Mouse (Mus musculus) thymus, postnatal 14 days (tissue): ENCODE measurements around the gene Miga1.
A peak's percentile ranks its signal among the peaks of the same experiment; 100 is the strongest.

ENCODE experiments used
- DNase-seq: peaks from one replicate; pipeline ENCODE4 v3.0.0; 2021

Gene Miga1

DNA sequence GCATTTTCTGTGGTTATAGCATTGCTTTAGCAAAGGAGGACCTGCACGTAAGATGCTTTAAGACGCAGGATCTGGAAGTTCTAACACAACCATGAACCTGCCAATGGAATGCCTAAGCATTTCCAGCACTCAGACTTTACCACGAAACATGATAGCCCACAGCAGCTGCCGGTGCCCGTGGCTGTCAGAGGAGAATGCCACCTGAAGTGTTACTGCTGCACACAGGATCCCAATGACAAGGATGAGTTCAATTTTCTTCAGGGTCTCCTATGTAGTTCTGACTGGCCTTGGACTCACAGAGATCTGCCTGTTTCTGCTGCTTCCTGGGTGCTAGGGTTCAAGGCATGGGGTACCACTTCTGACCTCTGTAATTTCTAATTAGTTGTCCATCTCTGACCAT, 55.4 kb downstream of the Miga1 start:
- DNase-seq = no peak

DNA sequence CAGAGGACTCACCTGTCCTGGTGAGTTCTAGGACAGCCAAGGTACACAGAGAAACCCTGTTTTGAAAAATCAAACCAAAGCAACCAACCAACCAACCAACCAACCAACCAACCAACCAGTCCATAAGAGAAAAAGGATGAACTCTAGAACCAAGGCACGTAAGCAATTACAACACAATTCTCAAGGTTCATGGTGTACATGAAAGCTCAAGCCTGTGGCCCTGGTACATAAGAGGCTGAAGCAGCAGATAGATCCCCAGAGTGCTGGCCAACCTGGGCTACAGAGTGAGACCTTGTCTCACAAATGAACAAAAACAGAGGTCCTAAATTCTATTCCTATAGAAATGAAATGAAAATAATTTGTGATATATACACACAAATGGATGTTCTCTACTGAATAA, 55.9 kb downstream of the Miga1 start:
- DNase-seq = no peak

DNA sequence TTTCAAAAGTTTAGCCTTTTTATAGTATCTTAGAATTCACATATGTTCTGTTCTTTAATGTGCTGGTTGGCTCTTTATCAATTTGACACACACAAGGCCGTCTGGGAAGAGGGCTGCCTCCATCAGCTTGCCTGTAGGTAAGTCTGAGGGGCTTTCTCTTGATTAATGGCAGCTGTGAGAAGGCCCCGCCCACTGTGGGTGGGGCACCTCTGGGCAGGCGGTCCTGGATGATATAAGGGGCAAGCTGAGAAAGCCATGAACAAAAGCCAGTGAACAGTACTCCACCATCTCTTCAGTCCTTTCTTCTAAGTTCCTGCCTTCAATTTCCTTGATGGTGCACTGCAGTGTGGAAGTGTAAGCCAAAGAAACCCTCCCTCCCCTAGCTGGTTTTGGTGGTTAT, 58.1 kb downstream of the Miga1 start:
- no peak for DNase-seq

DNA sequence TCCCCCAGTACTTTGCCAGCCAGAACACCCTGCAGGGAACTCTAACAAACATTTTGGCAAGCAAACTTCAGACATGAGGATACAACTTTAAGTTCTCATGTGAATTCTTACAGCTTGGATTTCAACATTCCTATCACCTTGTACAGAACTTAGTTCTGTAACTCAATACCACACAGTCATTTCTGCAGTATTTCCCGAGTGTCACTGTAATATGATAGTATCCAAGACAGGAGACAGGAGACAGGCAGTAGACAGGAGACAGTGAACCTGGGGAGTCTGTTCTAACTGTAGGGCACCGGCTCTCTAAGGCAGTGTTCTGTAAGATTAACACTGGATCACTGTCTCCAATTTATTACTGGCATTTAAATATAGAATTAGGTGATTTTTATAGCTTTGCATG, 61.8 kb downstream of the Miga1 start:
- no peak for DNase-seq

DNA sequence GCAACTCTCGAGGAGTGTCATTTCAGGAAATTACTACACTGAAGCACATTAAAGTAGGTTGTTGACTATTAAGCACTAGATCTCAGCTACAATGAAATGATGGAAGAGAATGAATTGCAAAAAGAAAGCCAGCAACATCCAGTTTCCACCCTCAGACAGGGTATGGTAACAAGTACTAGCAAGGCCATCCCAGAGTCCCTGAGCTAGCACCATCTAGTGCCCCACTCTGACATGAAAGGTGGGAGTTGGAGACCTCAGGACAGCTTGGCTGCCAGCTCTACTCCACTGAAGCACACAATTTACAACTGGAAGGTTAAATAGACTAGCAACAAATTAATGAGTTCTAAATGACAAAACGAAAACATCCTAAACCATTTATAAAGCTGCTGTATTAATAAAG, 62.3 kb downstream of the Miga1 start:
- DNase-seq = no peak

DNA sequence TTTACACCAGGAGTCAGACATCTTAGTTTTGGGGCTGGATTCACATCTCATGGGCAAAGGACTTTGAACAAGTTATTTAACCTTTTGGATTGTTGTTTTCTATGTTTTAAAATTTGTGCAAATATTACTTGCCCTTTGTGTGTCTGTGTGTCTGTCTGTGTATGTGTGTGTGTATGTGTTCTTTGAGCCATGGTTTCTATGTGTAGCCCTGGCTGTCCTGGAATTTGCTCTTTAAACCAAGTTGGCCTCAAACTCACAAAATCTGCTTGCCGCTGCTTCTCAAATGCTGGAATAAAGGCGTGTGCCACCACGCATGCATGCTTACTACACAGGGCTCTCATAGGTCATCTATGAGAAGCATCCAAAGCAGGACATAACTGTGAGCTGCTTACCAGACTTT, 63.3 kb downstream of the Miga1 start:
- DNase-seq = no peak

DNA sequence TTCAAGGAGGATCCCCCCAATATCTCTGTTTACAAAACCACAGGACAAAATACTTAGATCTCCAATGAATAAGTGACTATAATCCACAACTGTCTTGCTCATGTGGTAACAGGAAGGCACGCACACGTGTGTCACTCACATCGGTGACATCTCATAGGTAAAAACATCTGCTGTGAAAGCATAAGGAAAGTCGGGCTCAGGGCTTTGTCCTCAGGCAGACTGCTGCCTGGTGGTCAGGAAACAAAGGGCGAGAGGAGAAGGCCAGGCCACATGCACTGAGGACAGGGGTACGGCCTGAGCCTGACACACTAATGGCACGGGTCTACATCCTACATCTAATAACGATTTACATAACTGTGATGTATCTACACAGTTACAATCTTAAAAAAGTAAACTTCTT, 65.2 kb downstream of the Miga1 start:
- DNase-seq = no peak

DNA sequence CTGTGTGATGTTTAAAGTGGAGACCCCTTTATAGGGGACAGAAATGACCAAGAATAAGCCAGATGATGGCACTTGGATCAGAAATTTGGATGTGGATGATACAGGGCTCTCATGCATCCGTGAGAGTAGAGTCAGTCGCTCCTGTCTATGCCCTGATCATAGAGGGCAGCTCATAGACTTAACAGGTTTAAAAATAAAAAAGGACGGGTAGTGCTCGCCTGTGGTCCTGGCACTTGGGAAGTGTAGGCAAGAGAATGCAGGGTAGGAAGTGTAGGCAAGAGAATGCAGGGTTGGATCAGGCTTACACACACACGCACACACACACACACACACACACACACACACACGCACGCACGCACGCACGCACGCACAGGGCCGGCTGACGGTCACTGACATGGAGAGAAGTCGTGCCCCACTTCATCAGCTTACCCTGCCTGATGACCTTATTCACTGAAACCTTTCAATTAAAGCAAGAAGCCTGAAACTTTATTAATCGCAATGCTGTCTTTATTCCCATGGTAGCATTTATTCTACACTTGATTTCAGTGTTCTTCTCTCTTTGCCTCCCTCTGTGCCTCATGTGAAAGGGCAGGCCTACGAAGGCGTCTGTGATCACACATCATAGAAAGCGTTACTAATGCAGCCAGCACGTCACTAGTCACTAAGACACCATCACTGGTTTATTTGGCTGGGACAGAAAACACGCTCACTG, 67.1 kb downstream of the Miga1 start:
- DNase-seq = no peak

DNA sequence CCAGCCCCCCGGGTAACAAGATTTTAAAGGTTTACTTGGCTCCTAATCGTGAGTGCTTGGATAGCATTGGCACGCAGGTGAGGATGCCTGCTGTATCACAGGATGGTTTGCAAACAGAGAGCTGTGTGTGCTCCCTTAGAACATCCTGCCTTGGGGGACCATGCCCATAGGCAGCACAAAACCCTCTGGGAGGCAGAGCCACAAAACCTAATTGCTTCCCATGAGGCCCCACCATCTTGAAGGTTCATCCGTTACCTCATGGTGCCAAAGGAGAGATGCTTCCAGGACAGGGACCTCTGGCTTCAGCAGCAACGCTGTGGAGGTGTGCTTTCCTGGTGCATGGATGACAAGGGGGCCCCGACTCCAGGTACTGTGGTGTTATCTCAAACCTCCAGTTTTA, 68.3 kb downstream of the Miga1 start:
- no peak for DNase-seq

DNA sequence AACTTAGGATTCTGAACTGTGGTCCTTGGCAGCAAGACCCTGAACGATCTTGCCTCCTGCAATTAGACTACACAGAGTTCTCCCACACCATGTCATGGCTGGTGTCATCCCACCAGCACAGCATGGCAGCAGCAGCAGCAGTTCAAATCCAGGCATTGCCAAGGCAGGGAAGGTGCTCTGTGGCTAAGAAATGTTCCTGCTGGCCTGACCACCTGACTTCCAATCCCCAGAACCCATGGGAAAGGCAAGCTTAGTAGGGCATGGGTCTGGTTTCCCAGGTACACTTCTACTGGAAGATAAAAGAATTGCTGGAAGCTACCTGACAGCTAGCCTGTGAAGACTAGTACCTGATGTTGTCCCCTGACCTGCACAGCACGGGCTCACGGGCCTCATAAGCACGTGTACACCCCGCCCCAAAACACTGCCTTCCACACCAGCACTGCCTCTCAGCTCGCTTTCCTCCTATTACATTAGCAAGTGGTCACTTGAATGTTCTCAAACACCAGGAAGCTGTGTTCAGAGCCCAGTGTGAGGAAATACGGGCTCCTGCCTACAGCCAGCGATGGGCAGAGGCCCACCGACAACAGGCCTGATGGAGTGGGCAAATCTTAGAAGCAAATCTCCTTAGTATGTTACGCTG, 69.0 kb downstream of the Miga1 start:
- DNase-seq = no peak

DNA sequence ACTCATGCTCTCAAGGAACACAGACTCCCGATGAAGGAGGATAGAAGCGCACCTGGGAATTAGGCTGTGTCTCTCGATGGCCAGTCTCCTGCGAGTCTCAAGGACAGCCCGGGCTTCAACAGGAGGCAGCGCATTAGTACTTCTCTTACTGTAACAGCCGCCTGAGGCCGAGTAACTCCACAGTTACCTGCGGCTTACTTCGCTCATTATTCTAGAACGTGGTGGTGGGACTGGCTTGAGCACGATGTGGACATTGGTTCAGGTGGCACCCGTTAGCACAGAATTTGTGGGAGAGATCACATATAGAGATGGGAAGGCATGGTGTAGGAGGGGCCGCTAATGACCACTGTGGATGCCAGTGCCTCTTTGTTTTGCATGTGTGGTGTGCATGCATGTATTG, 72.1 kb downstream of the Miga1 start:
- no peak for DNase-seq

DNA sequence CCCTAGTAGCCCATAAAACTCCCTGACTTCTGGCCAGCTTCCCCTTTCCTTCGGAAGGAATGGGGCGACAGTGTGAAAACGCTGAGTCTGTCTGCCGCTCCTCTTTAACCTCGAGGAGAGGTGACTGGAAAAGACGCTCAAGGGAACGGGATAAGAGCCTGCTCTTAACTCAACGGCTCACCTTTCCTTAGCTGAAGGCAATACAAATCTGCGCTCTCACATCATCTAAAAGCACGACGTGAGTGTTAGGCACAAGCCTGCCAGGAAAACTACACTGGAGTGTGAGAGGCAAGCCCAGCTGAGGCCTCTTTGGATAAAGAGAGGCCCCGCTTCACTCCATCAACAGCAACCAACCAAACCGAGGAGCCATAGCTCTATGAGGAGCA, 74.2 kb downstream of the Miga1 start, which contains the start of gene Nexn:
Gene Nexn (minus strand): TSS at position 315 of the 386 bp plus-strand sequence.
- DNase-seq = no peak

DNA sequence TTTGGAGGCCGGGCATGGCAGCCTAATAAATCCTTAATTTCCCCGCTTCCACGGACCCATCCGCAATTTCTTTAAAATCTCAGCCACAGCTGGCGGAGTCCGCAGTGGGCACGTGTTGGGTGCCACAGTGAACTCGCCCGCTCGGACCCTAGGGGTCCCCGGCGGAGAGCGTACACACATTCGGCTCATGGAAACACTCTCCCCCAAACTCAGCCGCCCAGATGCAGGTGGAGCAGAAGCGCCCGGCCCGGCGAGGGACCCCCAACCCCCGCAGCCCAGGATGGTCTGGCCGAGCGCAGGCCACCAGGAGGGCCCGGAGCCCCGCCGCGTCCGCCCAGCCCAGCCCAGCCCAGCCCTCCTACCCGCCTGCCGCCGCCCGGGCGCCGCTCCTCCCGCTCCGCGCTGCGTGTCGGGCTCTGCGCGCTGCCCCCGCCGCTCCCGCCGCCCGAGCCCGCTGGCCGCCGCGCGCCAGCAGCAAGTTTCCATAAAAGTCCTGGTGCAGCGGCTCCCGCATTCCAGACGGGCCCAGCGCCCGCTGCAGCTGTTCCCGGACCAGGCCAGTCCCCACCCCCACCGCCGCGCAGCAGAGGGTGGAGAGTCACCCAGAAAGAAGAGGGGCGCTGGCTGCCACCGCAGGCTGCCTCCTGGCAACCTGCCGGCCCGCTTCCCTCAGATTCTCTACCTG, 74.7 kb downstream of the Miga1 start:
- DNase-seq = peak; percentile 11

DNA sequence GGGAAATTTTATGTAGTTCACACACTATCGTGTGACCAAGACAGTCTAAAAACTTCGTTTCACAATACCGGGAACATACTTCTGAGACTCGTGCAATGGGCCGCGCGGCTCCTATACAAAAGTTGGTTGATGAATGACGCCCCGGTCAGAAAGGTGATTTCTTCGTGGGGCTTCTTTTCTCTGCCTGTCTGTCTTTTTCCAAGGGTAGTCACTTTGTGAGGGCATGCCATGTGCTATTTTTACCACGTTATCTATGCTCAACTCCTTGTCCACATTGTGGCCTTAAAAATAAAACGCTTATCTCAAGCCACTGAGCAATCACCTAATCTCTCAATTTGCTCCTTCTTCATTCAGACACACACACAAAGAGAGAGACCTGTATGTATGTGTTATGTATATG, 75.4 kb downstream of the Miga1 start:
- DNase-seq = no peak

DNA sequence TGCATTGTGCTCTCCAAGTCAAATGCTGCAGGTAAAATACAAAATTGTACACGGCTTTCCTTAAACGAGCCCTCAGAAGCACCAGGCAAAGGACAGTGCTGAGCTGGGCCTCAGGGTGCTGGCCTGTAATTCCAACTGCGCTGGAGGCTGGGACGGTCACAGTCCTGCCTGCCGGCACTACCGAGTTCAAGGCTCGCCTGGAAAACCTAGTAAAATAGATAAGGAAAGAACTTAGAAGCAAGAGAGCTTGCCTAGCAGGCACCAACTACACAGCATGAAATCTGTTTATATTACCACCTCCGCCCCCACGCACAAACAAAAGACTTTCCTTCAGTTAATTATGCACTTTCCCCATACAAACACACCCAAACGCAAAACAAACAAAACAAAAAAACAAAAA, 75.8 kb downstream of the Miga1 start:
- DNase-seq = no peak

DNA sequence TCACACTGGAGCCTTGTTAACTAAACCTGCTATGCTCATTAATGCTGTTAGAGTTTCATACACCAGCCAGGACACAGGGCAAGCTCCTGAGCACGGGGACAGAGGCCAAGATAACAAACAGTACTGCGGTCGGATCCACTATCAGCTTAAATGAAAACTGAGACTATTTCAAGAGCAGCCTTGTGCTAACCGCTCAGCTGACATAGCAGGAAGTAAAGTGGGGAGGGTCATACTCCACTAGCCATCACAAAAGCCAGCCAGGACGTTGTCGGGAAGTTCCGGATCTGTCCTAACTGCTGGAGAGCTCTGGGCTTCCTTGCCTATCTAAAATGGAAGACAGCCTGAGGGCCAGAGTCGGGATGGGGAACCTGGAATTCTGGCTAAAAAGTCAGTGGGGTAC, 78.3 kb downstream of the Miga1 start:
- DNase-seq = no peak

DNA sequence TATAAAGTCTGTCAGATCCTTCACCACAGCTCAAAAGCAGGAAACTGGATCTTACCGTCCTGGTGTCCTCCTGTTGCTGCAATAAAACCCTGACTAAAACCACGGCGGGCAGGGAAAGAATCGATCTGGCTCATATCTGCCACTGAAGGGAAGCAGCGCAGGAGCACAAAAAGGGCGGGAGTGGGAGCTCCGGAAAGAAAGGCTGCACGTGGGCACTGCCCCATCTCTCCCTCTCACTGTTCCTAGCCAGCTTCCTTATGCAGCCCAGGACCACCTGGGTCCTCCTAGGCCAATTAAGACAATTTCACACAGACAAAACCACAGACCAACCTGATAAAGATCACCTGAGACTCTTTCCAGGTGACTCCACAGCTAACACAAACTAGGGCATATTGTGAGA, 78.8 kb downstream of the Miga1 start:
- no peak for DNase-seq

DNA sequence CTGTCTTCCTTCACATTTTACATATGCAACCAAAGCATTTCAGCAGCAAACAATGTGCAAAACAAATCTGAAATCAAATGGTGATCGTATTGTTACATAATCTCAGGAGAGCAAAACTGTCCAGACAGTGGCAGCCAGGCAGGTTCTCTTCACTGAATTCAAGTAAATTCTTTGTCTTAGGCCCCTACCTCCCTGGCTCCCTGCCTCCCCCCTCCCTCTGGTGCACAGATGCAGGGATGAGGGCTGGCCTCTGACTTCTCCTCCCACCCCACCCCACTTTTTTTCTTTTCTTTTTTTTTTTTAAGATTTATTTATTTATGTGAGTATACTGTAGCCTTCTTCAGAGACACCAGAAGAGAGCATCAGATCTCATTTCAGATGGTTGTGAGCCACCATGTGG, 79.8 kb downstream of the Miga1 start:
- DNase-seq = no peak

DNA sequence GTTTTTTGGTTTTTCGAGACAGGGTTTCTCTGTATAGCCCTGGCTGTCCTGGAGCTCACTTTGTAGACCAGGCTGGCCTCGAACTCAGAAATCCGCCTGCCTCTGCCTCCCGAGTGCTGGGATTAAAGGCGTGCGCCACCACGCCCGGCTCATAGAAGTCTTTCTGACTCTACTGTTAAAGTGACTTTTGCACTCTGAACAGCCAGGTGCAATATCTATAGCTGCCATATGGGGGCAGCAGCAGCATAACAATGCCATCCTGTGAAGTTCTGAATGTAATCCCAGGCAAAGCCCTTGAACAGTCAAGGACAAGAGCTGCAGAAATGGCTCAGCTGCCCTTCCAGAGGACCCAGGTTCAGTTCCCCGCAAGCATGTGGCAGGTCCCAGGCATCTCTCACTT, 80.8 kb downstream of the Miga1 start:
- peak; percentile 65 for DNase-seq

DNA sequence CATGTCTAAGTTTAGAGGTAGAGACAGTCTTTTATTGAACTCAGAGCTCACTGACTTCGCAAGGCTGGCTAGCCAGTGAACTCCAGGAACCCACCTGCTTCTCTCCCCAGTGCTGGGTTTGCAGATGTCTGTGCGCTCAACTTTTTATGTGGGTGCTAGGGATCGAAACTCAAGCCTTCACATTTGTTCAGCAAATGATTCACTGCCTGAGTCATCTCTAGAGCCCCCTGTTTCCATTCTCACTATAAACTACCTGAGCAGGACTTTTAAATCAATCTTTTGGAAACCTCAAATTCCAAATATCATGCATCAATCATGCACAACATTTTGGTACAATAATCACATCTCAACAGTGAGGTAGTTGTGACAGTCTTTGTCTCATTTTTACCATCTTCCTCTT, 82.7 kb downstream of the Miga1 start:
- DNase-seq = no peak

DNA sequence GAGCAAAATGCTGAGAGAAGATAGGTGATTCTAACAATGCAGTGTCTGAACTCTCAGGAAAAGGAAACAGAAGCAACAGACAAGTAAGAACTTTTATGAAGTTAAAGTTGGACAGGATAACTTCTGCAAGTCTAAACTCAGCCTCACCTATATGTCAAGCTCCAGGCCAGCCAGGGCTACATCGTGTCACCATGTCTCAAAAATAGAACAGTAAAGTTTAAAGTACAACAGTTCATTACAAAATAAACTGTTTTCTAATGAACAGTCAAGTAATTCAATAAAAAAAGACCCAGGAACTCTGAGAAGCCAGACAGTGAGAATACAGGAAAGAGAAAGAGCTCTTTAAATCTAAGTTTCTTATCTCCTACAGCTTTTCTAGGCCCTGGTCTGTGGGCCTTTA, 89.7 kb downstream of the Miga1 start:
- DNase-seq = no peak

DNA sequence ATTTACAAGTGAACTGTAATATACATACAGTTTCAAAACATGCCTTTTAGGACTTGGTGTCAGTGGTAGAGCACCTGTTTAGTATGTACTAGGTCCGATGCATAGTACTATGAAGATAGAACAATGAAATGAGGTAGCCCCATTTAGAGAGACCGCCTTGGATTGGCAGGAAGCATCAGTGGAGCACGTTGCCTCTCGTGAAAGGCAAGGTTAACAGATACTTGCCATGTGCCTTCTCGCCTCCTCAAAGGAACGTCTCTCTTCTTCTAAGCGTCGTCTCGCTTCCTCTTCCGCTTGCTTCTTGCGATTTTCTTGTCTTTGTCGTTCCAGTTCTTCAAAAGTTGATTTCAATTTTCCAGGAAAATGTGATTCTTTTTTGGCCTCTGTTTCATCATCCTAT, 92.5 kb downstream of the Miga1 start:
- no peak for DNase-seq

DNA sequence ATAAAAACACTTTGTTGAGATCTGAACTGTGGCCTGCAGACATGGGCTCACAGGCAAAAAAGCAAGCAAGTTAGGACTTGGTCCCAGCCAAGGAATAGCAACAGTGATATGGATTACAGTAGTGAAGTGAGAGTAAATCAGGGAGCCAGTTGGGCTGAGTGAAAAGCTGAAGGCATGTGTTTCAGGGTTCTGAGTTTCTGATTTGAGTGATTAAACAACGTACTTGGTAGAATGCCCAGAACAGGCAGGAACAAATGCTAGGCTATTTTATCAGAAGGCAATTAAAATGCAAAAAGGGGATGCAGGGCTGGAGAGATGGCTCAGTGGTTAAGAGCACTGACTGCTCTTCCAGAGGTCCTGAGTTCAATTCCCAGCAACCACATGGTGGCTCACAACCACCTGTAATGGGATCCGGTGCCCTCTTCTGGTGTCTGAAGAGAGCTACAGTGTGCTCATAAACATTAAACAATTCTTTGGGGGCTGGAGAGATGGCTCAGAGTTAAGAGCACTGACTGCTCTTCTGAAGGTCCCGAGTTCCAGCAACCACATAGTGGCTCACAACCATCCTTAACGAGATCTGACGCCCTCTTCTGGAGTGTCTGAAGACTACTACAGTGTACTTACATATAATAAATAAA, 94.8 kb downstream of the Miga1 start:
- DNase-seq = no peak

DNA sequence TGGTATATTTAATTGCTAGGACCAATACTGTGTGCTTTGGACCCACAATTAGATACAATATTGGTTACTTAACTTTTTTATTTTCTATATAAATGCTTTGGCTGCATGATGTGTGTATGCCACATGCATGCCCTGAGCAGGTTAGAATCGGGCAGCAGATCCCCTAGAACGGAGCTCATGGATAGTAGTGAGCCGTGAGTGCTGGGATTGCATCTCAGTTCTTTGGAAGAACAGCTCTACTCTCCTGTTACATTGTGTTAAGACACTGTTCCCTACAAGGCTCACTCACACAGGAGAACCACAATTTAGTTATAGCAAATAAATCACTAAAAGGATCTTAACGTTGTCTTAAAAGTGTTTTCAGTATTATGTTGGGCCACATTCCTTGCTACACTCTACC, 96.9 kb downstream of the Miga1 start:
- DNase-seq = no peak
